Mouse (Mus musculus): Measurements from ENCODE around the gene Rhoh. TPM values are rescaled to one million over a fixed set of nuclear protein-coding genes. Genes with fewer than 3 reads are reported as not detected.

Rhoh gene
- total RNA-seq (2021): under 1 TPM; 0.79 to 0.91 TPM

- no peak for DNase-seq (ENCODE audit: extremely low spot score in 1 of 2, low spot score in 2 of 2)
- intact Hi-C loops (cut with DNase I): no loop called here
These were observed at the start of gene Rhoh for GRCm38 (mm10) chr5:65861154-65861944. TSS of gene Rhoh (plus strand) at chr5:65861213.

GRCm38 (mm10) chr5:65823601-65824133 is 37.3 kb upstream of the Rhoh start:
- intact Hi-C loops (cut with DNase I): loop anchor here (5.0 kb wide), 1 partner anchor 119 kb away; no protein-coding TSS in a partner anchor
- DNase-seq (ENCODE audit: extremely low spot score in 1 of 2, low spot score in 2 of 2): peak in 1 of 2 experiments; percentile 20

GRCm38 (mm10) chr5:65826476-65826875 is 34.5 kb upstream of the Rhoh start:
- DNase-seq (ENCODE audit: extremely low spot score in 1 of 2, low spot score in 2 of 2): no peak
- intact Hi-C loops (cut with DNase I): no loop called here

DNA sequence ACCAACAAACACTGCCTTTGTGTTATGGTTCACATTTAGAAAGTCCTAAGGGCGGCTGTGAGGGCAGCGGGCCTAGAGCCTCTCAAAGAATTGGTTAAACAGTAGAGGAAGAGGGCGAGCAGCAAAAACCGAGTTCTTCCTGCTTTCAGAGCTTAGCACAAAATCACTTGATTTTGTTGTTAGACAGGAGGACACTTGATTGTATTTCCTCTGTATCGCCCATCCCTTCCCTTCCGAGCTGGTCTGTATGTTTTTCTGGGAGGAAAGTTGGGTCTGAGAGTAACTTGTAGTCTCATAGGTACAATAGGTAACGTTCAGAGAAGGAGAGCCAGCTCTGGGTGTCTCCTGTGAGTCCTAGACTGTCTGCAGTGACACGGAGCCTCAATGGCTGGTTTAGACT is 33.9 kb upstream of the Rhoh start:
- DNase-seq (ENCODE audit: extremely low spot score in 1 of 2, low spot score in 2 of 2): no peak
- intact Hi-C loops (cut with DNase I): no loop called here

DNA sequence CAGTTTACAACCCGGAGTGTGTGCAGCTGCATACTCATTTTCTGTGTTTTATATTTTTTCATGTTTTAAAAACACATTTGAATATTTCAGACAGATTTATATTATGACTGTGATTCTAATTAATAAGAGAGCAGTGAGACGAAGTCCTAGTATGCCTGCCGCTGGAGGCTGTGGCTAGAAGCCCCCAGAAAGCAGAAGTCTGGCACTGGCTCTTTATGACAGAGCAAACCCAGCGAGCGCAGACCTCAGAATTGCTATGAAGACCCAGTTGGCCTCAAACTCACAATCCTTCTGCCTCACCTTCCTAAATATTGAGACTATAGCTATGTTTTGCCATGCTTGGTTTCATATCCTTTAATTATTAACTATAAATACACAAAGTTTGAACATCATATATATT is 32.8 kb upstream of the Rhoh start:
- no peak for DNase-seq (ENCODE audit: extremely low spot score in 1 of 2, low spot score in 2 of 2)
- intact Hi-C loops (cut with DNase I): no loop called here

DNA sequence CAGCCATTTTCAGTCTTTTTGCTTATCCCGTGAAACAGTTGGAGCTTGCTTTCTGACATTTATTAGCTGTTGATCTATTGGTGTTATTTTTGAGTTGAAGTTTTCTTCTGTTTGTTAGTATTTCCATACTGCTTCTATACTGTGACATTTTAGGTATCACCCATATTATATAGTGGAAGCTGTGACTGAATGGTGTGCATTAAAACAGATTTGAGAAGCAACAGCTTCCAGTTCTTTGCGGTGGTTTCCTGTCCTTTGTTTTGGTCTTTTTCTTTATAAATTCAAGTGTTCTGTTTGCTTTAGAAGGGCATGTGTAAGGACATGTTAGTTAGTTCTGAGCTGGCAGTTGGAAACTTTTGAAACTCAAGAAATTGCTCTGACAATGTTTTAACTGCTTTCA is 32.0 kb upstream of the Rhoh start:
- intact Hi-C loops (cut with DNase I): no loop called here

DNA sequence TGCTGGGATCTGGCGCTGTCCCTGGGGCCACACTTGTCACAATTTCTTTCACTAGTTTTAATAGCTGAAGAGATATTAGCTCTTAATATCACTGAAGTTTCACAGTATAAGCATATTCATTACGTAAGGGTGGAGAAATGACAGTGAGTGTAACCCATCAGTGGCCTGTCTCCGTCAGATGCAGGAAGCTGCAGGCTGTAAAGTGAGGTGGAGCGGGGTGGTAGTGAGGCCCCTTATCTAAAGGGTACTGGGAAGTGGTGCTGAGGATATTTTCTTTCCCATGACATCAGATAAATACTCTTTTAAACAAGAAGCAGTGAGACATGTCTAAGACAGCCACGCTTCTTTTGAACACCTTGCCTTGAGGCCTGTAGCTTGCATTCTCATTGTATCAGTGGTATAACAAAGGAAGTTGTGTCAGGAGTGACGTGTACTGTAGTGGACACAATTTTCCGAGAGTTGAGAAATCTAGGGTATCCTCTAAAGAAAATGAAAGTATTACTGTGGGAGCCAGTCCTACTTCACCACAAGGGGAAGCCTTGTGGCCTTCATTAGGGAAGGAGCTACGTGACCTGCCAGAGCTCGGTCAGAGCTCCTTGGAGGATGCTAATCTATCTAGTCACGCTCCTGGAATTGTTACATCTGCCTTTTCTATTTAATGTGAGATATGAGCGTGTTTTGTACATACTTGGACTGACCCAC is 28.9 kb upstream of the Rhoh start:
- no peak for DNase-seq (ENCODE audit: extremely low spot score in 1 of 2, low spot score in 2 of 2)
- intact Hi-C loops (cut with DNase I): no loop called here

More for the DNA sequence above, 32.0 kb upstream of the Rhoh start:
- no peak for DNase-seq (ENCODE audit: extremely low spot score in 1 of 2, low spot score in 2 of 2)

DNA sequence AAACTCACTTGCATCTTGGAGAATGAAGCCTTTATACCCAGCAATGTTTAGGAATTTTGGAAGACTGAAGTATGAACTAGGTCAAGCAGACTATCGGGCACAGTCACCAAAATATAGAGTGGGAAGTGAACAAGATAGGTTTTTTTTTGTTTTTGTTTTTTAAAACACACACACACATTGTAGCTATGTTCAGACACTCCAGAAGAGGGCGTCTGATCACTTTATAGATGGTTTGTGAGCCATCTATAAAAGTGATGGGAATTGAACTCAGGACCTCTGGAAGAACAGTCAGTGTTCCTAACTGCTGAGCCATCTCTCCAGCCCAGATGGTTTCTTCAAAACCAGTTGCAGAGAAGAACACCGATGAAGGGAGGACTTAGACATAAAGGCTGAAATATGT is 27.9 kb upstream of the Rhoh start:
- intact Hi-C loops (cut with DNase I): no loop called here
- no peak for DNase-seq (ENCODE audit: extremely low spot score in 1 of 2, low spot score in 2 of 2)

GRCm38 (mm10) chr5:65833766-65834498 is 27.1 kb upstream of the Rhoh start:
- intact Hi-C loops (cut with DNase I): no loop called here
- DNase-seq (ENCODE audit: extremely low spot score in 1 of 2, low spot score in 2 of 2): no peak

GRCm38 (mm10) chr5:65838053-65838452 is 23.0 kb upstream of the Rhoh start:
- intact Hi-C loops (cut with DNase I): no loop called here
- DNase-seq (ENCODE audit: extremely low spot score in 1 of 2, low spot score in 2 of 2): no peak

DNA sequence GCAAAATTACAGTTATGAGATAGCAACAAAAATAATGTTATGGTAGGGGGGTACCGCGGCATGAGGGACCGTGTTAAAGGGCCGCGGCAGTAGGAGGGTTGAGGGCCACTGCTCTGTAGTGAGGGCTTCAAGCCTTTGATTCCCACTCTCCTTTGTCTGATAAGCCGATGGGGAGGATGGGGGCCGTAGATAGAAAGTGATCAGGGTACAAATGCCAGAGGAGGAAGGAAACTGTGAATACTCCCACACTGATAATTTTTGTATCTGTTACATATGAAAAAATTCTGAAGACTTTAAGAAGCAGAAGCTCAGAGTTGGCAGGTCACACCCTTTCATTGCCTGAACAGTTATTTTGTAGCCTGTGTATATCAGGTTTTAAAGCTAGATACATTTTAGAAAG is 18.1 kb upstream of the Rhoh start:
- no peak for DNase-seq (ENCODE audit: extremely low spot score in 1 of 2, low spot score in 2 of 2)
- intact Hi-C loops (cut with DNase I): no loop called here

DNA sequence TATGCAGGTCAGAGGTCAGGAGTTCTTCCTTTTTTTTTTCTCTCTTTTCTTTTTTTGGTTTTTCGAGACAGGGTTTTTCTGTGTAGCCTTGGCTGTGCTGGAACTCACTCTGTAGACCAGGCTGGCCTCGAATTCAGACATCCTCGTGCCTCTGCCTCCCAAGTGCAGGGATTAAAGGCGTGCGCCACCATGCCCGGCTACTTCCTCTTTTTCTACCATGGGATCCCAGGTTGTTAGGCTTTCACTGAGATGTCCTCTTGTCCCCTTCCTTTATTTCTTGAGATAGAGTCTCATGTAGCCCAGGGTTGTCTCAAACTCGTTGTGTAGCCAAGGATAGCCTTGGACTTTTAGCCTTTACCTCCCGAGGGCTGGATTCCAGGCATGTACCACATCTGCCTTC is 14.5 kb upstream of the Rhoh start:
- no peak for DNase-seq (ENCODE audit: extremely low spot score in 1 of 2, low spot score in 2 of 2)
- intact Hi-C loops (cut with DNase I): no loop called here

- no peak for DNase-seq (ENCODE audit: extremely low spot score in 1 of 2, low spot score in 2 of 2)
- intact Hi-C loops (cut with DNase I): no loop called here
These were observed 14.1 kb upstream of the Rhoh start for GRCm38 (mm10) chr5:65846958-65847357.

DNA sequence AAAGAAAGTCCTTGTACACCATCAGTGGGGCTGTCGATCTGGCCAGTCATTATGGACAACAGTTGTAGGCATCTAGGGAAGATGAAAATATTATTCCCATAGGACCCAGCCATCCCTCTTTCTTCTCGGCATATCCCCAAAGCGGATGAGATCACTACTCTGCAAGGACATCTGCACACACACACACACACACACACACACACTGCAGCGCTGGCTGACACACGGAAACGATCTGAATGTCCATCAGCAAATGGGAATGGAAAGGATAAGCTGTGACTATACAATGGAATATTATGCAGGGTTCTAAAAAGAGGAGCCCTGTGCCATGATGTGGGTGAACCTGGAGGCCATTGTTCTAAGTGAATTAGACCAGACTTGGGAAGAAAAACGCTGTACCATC is 13.4 kb upstream of the Rhoh start:
- DNase-seq (ENCODE audit: extremely low spot score in 1 of 2, low spot score in 2 of 2): no peak
- intact Hi-C loops (cut with DNase I): no loop called here

DNA sequence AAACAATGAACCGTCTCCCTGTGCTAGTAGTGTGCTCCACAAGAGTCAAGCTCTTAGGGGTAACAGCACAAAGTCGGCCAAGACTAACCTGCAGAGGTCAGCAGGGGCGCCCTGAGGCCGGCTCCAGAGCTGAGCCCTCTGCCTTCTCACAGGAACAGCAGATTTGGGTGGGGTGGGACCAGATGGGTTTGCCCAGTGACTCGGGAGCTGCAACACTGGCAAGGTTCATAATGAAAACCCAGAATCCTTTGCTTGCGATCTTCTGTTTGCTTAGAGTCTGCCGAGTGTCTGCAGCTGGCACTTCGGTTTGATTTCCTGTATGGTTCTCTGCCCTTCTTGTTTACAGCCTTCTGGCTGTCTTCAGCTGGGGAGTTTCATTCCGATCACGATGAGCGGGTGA is 10.2 kb upstream of the Rhoh start:
- intact Hi-C loops (cut with DNase I): no loop called here
- DNase-seq (ENCODE audit: extremely low spot score in 1 of 2, low spot score in 2 of 2): peak in 1 of 2 experiments; percentile 34

GRCm38 (mm10) chr5:65854786-65855191 is 6.2 kb upstream of the Rhoh start:
- no peak for DNase-seq (ENCODE audit: extremely low spot score in 1 of 2, low spot score in 2 of 2)
- intact Hi-C loops (cut with DNase I): no loop called here

GRCm38 (mm10) chr5:65855571-65855970 is 5.4 kb upstream of the Rhoh start:
- intact Hi-C loops (cut with DNase I): no loop called here
- DNase-seq (ENCODE audit: extremely low spot score in 1 of 2, low spot score in 2 of 2): no peak

- DNase-seq (ENCODE audit: extremely low spot score in 1 of 2, low spot score in 2 of 2): no peak
- intact Hi-C loops (cut with DNase I): no loop called here
These were observed 4.2 kb upstream of the Rhoh start for GRCm38 (mm10) chr5:65856591-65857411.

DNA sequence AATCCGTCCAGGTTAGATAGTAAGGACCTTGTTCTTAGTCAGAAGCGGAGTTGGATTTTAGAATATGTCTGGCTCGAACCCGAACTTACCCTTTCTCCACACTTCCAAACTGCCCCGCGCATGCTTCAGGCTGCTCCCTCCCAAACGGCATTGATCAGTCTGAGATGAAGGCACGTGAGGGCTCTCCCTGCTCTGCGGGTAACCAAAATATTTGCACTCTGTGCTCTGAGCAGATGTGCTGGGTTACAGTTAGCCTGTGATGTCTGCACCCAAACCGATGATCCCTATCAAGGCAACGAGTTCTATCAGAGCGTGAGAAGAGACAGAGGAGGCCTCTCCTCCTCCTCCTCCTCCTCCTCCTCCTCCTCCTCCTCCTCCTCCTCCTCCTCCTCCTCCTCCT is 3.1 kb upstream of the Rhoh start:
- intact Hi-C loops (cut with DNase I): no loop called here
- DNase-seq (ENCODE audit: extremely low spot score in 1 of 2, low spot score in 2 of 2): no peak

Measured in left cerebral cortex, postnatal 10 days (tissue).